Mouse (Mus musculus): Measurements from ENCODE around the gene Adtrp.

DNA sequence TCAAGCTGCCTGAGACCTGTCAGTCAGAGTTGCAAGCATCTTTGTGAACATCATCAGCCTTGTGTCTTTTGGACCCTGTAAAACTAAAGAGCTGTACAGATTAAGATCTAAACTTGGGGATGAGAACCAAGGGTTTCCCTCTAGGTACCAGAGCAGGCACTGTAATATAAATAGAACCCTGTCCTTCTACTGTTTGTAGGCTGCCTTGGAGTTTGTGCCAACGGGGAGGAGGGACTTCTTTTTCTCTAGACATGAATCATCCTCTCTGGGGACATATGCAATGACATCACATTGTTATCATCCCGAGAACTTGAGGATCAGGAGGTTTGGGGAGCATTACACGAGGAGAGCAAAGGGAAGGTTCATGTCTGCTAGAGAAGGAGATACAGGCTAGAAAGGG lies 24.4 kb downstream of the Adtrp start:
- TF ChIP-seq CTCF (IDR thresholded peaks at IDR 0.05; ENCODE audit: insufficient read depth, low read depth, low read length) (no peak), POLR2A (IDR thresholded peaks at IDR 0.05; ENCODE audit: insufficient read depth, low read depth, low read length) (no peak)

Data from olfactory bulb, adult 2 months (tissue).